Mouse (Mus musculus) c-Kit-negative CD71-positive TER-119-positive erythroid progenitor cells, embryonic 14.5 days (primary cell): ENCODE measurements around the gene Arvcf.

Experiments
- DNase-seq: peaks from one replicate; pipeline ENCODE4 v3.0.0-alpha.2; 2013; ENCODE audit warnings: low read depth, low spot score

Gene Arvcf

DNA sequence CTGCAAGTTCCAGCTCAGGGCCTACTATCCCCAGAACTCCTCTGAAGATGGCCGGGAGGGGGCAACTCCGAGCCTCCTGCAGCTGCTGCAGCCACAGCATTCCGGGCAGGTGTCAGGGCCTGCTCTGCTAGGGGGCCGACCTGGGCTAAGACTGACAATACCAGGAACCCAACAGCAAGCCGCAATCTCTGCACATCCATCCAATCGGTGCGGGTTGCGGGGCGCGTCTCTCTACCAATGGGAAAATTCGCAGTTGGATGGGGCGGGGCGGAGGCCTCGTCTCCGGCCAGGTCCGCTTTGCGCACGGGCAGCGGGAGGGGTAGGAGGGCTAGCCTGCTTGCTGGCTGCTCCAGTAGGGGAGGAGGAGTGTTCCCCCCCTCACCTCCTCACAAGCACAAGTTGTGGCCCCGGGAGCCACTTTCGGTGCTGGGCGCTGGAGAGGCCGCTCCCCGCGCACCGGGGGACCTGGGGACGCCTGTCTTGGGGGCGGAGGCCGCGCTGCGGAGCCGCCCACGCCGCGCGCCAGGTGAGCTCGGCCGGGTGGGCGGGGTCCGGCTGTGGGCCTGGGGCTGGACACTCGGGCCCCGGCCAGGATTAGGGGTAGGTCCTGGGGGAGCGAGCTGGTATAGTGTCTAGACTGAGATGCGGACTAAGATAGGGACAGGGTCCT lies at the start of gene Arvcf, which contains the start of gene Tango2:
Gene Arvcf (plus strand): TSS at position 252 of the 670 bp plus-strand sequence.
Gene Tango2 (minus strand): TSS at position 173 of the 670 bp plus-strand sequence.
- DNase-seq = no peak

DNA sequence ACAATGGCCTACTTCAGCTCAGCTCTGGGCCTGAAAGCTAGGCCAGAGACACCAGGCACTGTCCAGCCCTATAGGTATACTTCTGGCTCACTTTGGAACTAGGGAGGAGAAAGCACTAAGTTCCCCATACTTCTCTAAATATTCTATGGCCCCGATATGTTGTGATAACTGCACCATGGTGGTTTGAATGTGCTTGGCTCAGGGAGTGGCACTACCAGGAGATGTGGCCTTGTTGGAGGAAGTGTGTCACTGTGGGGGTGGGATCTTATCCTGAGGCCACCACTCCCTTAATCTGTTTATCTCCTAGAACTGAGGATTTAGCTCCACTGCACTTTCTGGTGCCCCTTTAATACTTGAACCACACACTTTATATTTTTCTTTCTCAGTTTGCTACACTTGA lies 39.8 kb upstream of the Arvcf start:
- no peak for DNase-seq

DNA sequence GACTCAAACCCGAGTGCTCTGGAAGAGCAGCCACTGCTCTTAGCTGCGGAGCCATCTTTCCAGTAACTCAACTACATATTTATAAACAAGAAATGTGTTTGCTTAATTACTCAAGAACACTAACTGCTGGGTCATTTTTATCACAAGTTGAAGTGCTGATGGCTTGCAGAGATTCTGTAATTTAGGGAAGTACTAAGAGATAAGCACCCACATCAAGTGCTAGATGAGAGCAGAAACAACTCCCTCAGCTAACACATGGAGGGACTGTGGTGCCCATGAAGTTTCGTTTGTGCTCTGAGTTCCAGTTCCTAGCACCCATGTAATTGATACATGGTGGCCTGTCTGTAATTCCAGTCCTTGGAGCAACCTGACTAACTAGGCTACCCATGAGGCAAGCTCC lies 29.0 kb upstream of the Arvcf start:
- no peak for DNase-seq

DNA sequence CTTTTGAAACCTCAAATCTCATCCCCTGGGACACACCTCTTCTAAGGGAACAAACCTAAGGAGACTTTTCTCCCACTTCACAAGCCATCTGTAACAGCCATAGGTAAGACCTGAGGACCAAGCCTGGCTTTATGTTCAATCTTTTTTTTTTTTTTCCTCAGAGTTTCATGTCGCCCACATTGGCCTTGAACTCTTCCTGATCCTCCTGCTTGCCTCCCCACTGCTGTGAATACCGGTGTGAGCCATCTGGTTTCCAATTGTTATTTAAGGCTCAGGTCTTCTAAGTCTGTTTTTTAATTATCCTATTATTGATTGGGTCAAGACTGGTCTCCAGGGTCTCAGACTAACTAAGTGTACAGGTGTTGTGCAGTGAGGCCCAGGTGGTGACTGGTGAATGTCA lies 26.5 kb upstream of the Arvcf start:
- DNase-seq = no peak

DNA sequence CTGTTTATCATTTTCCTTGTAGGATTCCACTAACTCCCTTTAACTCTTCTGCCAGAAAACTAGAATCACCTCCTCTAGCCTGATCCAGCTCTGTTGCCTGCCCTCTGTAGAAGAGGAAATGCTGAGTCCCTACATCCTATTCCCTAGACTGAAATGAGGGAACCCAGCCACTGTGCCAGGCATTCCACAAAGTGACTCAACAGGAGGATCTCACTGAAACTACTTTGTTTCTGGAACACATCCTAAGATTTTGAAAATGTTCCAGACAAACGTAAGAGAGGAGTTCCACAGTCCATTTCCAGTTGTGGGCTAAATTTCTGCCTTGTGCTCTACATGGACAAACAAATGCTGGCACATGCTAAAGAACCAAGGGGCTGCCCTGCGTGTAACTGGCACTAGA lies 24.5 kb upstream of the Arvcf start:
- DNase-seq = no peak

DNA sequence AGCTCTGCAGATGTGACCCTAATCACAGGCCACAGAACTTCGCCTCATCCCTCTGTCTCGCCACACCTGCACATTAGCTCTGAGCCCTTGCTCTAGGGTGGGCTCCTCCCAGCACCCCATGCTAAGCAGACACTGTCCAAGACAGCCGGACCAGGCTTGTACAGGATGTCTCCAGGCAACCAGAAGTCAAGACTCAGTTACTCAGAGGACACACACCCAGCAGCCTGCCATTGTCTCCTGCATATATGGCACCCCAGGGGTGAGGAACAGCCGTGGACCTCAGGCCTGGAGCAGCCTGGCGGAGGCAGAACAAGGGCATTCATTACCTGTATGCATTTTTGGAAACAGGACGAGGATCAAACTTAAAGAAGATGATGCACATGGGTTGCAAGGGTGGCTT lies 24.0 kb upstream of the Arvcf start:
- no peak for DNase-seq

DNA sequence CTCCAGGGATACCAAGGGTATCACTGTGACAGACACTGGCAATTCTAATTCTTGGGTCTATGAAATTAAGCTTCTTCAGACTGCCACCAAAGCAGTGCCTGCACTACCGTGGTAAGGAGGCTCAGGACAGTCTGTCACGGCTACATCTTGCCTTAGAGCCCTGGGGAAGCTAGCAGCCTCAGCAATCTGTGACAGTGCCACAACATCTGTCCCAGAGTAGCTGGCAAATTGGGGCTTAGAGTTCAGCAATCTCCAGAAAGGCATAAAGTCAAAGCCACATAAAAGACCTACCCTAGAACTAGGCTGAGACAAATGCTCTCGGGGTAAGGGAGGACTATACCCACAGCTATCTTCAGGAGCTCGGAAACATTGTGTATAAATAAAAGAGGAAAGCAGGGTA lies 22.2 kb upstream of the Arvcf start:
- no peak for DNase-seq

DNA sequence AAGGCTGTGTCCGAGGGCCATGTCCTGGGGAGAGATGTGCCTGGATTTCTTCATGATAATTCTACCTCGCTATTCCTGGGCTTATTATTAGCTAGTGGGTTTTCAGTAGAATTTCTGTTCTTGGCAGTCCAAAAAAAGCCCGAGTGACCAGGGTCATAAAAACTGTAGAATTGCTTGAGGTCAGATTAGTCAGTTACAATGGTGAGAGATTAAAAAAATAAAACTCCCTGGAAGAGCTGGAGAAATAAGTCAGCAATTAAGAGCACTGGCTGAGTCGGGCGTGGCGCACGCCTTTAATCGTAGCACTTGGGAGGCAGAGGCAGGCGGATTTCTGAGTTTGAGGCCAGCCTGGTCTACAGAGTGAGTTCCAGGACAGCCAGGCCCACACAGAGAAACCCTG lies 20.0 kb upstream of the Arvcf start:
- no peak for DNase-seq

DNA sequence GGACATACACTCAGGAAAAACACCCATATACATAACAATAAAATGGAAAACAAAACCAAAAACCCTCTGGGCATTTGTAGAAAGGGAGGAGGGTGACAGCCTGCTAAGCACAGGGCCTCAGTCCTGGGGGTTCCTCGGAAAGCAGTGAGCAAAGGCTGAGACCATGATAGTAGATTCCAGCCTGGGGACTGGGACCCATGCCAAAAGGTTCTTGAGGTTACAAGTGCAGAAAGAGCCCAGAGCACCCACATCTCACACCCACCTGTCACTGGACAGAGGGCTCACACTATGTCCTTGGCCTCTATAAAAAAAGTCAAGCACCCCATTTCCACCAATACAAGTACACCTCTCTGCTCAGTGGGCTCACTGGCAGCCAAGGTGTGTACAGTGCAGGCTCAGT lies 19.5 kb upstream of the Arvcf start:
- DNase-seq = no peak

DNA sequence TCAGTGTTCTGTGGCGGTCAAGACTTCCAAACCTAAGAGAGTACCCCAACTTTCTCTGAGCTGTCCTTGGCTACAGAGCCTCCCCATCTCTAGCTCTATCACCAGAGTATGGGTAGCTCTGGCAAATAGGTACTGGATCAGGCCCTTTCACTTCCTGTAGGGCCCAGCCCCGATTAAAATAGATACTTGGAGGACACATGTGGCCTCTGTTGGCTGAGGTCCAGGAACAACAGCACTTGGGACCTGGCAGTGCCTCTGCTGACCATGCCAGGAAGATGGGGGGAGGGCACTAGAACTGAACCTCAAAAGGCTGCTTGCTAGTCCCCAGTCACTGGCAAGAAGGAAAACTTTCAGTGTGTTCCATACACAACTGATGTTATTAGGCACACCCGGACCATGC lies 14.0 kb upstream of the Arvcf start:
- DNase-seq = no peak

DNA sequence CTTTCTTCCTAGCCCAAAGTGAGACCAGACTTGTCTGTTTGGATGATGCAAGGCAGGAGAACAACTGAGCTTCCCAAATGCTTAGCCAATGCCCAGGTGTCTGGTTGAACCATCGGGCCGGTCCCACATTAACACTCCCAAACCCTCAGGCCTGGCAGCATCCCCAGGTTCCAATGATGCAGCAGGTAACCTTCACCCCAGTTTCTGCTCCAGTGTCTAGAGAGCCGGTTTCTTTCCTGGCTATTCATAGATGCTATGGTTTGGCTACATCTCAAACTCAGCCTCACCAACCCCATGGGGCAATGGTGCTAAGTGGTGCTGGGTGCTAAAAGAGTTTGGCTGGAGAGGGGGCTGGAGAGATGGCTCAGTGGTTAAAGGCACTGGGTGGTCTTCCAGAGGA lies 12.0 kb upstream of the Arvcf start:
- DNase-seq = no peak

DNA sequence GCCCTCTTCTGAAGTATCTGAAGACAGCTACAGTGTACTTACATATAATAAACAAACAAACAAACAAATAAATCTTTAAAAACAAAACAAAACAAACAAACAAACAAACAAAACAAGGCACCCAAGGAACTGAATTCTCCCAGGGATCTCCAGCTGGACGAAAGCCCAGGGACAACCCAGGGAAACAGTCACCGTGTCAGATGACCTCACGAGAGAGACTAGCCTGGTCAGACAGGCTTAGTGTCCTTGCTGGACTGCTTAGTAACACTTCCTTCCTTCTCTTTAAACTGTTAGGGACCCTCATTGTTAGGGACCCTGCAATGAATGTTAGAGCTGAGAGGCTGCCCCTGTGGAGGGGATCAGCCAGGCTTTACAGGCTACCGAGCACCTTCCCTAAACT lies 10.7 kb upstream of the Arvcf start:
- DNase-seq = no peak

DNA sequence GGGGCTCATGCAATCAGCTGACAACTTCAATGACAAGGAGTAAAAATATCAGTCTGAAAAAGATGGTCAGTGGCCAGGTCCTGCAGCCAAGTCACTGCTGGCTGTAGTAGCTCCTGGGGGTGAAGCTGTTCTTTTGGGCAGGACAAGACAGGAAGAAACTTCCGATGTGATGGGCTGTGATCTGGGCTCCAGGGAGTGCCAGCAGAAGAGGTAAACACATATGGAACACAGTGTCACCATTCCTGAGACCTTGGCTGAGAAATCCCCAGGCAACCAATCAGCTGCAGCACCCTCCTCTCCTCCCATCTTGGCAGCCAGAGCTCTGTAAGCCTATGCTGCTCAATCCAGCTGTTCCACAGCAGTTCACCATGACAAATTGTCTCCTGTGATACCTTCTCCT lies 8.1 kb upstream of the Arvcf start:
- no peak for DNase-seq

DNA sequence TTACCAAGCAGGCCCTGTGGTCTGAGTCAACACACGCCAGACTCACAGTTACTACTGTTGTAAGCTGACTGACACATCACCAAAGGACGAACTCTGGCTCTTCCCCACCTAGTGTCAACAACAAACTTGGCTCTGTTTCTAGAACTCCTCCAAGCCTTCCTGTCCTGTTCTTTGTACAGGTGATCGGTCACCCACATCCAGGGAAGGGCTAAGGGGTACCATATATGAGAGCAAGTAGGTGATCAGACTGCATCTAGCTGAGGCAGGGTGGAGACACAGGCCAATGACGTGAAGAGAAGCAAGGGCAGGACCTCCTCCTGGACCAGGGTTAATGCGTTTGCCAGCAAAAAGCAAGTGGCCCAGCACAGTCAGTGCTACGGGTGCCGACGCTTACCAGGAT lies 6.4 kb upstream of the Arvcf start:
- DNase-seq = peak; percentile 45

DNA sequence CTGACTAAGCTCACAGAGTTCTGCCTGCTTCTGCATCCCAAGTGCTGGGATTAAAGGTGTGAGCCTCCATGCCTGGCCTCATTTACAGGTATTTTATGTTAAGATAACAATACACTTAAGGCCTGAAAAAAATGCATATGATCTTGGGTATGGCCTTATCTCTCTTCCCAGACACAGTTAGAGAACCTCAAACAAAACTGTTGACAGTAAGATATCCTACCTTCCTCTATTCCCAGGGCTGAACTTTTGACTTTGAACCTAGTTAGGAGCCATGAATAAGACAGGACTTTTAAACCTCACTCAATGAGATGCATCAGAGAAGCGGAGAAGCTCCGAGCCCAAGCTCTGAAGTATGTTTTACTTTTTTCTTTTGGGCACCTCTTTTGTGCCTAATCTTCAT lies 5.9 kb upstream of the Arvcf start:
- DNase-seq = peak; percentile 48

DNA sequence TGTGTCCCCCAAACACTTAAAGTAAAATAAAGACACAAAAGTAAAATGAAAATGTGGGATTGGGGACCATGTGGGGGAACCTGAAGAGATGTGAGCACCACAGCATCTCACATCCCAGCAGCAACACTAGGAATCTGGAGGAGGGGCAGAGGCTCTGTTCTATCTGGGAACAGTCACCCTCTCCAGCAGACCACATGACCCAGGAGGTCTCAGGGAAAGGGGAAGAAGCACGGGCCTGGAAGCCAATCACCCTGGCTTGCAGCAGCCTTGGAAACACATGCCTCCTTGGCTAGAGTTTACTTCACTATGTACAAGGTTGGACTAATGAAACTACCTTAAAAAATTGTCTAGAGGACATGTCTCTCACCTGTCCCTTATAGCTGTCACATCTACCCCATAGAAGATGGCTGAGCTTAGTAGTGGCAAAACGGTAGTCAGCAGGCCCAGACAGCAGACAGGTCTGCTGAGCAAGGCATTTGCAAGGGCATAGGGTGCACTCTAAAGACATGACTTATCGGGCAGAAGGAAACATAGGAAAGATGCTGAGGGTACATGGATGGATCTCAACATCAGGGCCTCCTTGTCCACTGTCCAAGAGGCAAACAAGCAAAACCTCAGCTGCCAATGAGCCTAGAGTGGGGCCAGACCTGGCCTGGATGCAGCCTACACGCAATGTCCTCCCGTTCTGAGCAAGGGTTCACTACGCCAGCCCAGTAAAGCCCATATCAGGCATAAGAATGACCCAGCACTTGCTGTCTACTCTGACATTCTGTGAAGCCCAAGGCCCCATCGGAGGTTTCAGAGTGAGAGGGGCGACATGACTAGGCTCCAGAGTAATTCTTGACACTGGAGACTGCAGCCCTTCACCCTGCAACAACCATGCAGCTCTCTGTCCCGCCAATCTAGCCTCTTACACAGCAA lies 5.1 kb upstream of the Arvcf start:
- DNase-seq = peak; percentile 41

DNA sequence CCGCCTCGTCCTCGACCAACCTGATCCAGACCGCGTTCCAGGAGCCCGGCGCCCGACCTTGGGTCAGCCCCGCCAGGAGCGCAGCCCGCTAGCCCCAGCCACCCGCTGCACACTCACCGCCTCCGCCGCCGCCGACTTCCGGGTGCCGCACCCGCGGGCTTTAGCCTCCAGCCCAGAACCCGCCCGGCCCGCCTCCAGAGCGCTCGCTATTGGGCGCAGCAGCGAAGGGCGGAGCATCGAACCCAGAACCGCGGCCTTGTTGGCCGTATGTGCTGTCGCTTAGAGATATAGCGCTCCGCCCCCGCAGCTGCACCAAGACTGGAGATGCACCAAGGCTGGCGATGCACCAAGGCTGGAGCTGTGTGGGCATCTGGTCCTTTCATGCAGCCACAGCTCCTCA lies 4.2 kb upstream of the Arvcf start:
- peak; percentile 95 for DNase-seq

DNA sequence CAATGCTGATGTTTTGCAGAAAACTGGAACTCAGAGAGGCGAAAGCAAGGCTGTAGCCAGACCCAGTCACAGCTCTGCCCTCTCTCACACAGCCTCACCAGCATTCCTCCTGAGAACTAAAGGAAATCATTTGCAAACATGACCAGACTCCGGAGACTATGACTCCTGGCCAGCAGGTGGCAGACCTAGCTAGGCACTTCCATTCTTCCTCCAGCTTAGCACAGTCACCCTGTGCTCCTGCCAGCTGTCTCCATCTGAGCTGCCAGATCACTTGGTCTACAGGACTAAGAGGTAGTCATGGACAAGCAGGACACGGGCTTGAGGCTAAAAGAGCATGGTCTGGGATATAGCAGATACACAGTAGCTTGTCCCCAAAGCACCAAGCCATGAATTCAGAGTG lies 2.7 kb upstream of the Arvcf start:
- peak; percentile 60 for DNase-seq

DNA sequence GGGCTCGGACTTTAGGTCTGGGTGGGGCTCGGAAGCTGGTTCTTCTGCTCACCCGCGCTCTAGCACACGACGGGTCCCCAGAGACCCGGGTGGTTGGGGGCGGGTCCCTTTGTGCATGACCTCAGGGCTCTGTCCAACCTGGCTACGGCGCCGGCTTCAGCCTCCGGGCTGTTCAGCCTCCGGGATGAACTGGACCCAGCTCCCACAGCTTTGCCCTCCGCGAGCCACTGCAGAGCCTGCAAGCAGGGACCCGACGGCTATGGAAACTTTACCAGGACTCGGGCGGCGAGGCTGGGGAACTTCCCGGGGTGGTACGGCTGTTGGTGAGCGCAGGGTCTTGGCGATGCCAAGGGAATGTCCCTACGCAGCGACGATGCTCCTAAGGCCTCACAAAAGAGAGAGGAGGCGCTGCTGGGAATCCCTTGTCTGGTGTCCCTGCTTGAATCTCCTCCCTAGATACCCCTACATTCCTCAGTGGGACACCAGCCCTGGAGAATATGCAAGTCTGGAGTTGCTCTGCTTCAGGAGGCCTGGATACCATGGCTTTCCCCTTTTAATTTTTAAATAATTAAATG lies 706 bp downstream of the Arvcf start:
- DNase-seq = no peak

DNA sequence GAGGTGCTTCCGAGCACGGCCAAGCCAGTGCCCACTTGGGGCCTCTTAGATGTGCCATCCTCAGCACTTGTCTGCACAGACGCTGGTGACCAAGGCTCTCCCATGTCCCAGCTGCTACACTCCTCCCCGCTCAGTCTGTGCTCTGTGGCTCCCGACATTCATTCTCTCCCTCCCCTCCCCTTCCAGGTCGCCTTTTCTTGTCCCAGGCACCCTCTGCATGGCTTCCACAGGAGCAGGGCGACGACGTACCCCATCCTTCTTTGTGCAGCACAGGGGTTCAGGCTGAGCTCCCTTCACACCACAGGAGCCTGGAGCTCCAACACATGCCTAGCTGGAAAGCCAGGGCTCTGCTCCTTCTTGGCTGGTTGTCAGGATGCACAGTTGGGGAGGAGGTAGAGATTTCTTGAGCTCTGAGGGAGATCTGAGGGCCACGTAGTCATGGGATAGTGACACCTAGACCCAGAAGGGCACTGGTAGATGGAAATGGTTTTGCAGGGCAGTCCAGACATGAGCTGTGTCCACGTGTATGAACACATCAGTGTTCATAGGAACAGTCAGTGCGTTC lies 1.9 kb downstream of the Arvcf start:
- DNase-seq = no peak

DNA sequence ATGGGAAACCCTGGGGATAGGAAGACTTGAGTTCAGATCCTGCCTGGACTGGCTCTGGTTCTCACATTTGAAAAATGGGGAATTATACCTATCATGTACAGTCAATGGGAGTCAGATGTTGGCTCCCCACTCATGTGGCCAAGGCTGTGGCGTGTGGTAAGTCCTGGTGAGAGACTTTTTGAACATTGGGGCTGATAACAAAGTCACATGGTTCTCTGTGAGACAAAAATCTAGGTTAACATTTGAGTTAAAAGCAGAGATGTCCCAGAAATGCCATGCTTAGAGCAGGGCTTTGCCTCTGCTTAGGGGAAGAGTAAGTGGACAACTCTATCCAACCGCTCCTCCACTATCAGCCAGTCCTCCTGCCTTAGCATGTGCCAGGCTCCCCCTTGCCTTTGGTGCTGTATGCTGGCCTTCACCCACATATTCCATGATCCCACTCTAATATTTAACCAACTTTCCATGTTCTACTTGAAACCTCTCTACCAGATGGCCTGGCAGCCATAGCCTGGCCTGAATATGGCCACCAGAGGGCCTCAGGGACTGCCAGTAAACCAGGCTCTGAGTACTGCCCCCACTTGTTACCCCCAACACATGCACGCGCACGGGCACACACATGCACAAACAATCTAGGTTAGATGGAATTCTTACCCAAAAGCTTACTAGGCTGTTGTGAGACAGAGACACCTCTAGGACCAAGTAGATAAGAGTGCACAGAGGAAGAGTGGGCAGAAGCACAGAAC lies 3.5 kb downstream of the Arvcf start:
- no peak for DNase-seq

DNA sequence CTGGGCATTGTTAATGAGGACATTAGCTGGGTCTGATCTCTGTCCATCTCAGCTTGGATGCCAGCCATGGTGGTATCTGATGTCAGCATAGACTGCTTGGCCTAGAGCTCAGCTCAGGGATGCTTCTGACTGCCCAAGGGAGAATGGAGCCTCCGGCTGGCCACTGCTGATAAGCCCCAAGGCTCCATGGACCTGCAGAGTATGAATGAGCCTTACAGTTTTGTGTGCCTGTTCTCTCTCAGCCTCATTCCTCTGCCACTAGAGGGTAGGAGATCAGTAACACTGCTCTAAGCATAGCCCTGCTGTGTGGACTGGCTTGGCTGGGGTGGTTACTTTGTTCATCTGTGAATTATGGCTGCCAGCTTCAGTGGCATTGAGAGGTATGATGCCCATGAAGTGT lies 5.1 kb downstream of the Arvcf start:
- no peak for DNase-seq
